Mouse (Mus musculus) intestine, embryonic 14.5 days (tissue): ENCODE measurements around the gene Timp1. TPM values are rescaled to one million over a fixed set of nuclear protein-coding genes. Genes with fewer than 3 reads are reported as not detected.

Experiments
- ATAC-seq: fragments of 200-750 bp; cut with Nextera tagmentation; replicated peaks from 2 replicates; pipeline ENCODE4 v1.8.0; 2017; ENCODE audit warnings: low read depth, moderate number of reproducible peaks, moderate TSS enrichment, moderate library complexity; ENCODE audit not compliant: low FRiP score, low TSS enrichment
- DNase-seq: peaks from one replicate; pipeline ENCODE4 v3.0.0-alpha.2; 2018; ENCODE audit warnings: low spot score
- H3K27ac ChIP-seq: fragments of 300-500 bp; sonication (generic); 2 replicates; pipeline ENCODE4 v1.5.1; 2014; ENCODE audit warnings: low read depth, mild to moderate bottlenecking, control low read depth
- H3K27me3 ChIP-seq: fragments of 300-500 bp; sonication (generic); replicated peaks from 2 replicates; pipeline ENCODE4 v1.6.1; 2014; ENCODE audit warnings: low read length, control low read depth; ENCODE audit not compliant: control insufficient read depth, insufficient read depth
- H3K36me3 ChIP-seq: fragments of 300-500 bp; sonication (generic); 2 replicates; pipeline ENCODE4 v1.6.1; 2014; ENCODE audit warnings: low read length, control low read depth; ENCODE audit not compliant: control insufficient read depth, insufficient read depth
- H3K4me1 ChIP-seq: fragments of 300-500 bp; sonication (generic); replicated peaks from 2 replicates; pipeline ENCODE4 v1.6.1; 2014; ENCODE audit warnings: low read length, control low read depth, mixed read lengths; ENCODE audit not compliant: control insufficient read depth, insufficient read depth
- H3K4me2 ChIP-seq: fragments of 300-500 bp; sonication (generic); 2 replicates; pipeline ENCODE4 v1.6.1; 2014; ENCODE audit warnings: low read length
- H3K4me3 ChIP-seq: fragments of 300-500 bp; sonication (generic); 2 replicates; pipeline ENCODE4 v1.5.1; 2014; ENCODE audit warnings: low read depth, low read length, control low read depth, mixed read lengths
- H3K9ac ChIP-seq: fragments of 300-500 bp; sonication (generic); 2 replicates; pipeline ENCODE4 v1.6.1; 2014; ENCODE audit warnings: mild to moderate bottlenecking, low read length
- H3K9me3 ChIP-seq: fragments of 300-500 bp; sonication (generic); 2 replicates; pipeline ENCODE4 v1.6.1; 2016; ENCODE audit warnings: low read length, control low read depth; ENCODE audit not compliant: control insufficient read depth
- WGBS: fragments of 180-500 bp; shearing (Covaris S2); extraction: QIAGEN DNeasy Blood & Tissue Kit; methylation state at CpG from one replicate; pipeline ENCODE4 v1.1.7; 2014; 5-methylcytosine and 5-hydroxymethylcytosine counted together
- microRNA-seq: library from miRNA; unstranded; fragments of <30 nt; microRNA quantifications from one replicate; pipeline ENCODE4, GENCODE M21; 2016
- polyA plus RNA-seq: library from polyadenylated mRNA; unstranded; fragments of >200 nt; fragmentation: Nextera tagmentation; extraction: Ambion mirVana; gene quantifications from 2 replicates; pipeline ENCODE4 v1.2.1, GENCODE M21; 2014

The Timp1 gene
- polyA plus RNA-seq, 1 experiment from 2014 or later, result 34.9 TPM

DNA sequence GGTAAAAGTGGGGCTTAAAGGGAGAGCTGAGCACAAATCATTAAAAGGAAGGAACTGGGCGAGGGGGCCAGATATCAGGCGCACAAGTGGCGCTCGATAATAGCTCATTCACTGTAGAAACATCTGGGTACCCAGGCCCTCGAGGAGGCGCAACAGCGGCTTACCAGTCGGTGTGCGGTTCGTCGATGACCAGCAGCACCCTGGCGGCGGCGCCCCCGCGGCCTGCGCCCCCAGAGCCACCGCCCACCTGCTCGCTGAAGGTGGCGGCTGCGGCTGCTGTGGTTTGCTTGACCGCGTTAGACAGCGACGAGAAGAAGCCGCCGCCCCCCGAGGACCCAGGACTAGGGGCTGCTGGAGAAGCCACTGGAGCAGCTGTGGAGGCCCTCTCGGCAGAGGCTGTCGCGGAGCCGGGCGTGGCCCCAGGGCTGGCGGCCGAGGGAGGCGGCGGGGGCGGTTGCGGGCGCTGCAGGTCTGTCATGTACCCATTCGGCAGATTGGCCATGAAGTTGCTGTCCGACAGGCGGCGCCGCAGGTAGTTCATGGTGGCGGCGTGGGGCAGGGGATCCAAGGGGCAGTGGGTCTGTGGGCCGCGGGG lies 50.4 kb downstream of the Timp1 start:
- H3K4me1 ChIP-seq, result no peaks in the 10 kb centered on the region
- 0 out of 2 replicates have a peak overlapping the region, but pooled peaks have one; percentile 16 for H3K9ac ChIP-seq
- H3K4me2 ChIP-seq, result peak overlapping the region; percentile 64
- 13% methylated on average over 31 of the region's 49 CpGs for WGBS
- H3K4me3 ChIP-seq, result peak overlapping the region; percentile 36
- ATAC-seq (peak; percentile 55; the same call in 1 of the 2 replicates), DNase-seq (no peak)
- no peaks in the 10 kb centered on the region for H3K36me3 ChIP-seq
- no peaks in the 10 kb centered on the region for H3K27me3 ChIP-seq
- H3K9me3 ChIP-seq, result no peaks in the 10 kb centered on the region
- H3K27ac ChIP-seq, result no peak overlapping the region

DNA sequence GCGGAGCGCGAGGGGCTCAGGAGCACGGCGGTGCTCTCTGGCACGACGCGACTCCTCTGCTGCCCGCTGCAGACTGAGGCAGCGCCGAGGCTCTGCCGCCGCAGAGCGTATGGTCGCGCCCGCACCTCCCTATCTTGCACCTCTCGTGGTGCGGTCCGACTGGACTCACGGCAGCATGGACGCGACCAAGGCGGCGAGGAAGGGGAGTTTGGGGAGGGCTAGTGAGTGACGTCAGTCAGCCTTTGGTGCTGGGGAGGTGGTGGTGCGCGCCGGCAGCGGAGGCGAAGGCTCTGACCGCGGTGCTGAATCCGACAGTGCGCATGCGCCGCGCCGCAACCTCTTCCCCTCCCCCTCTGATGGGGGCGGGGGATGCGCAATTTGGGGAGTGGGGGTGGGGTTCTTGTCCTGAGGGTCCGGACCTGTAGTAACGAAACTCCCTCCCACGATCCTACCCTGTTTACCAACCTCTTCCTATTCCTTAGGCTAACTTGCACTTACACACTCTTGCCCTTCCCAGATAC lies 50.9 kb downstream of the Timp1 start, which contains the start of gene Syn1:
Gene Syn1, minus strand, starts transcription at position 161 of the 521 bp plus-strand sequence.
- Histone ChIP-seq H3K27me3 (no peaks in the 10 kb centered on the region), H3K4me3 (peak within 1 kb of the TSS; percentile 36), H3K9ac (0 out of 2 replicates have a peak within 1 kb of the TSS, but pooled peaks have one; percentile 16), H3K4me1 (no peaks in the 10 kb centered on the region), H3K4me2 (peak within 1 kb of the TSS; percentile 64), H3K27ac (no peak within 1 kb of the TSS), H3K9me3 (no peaks in the 10 kb centered on the region), H3K36me3 (no peaks in the 10 kb centered on the region)
- DNase-seq (peak; percentile 78), ATAC-seq (peak; percentile 92)
- 22% methylated on average over 33 of the region's 44 CpGs for WGBS

DNA sequence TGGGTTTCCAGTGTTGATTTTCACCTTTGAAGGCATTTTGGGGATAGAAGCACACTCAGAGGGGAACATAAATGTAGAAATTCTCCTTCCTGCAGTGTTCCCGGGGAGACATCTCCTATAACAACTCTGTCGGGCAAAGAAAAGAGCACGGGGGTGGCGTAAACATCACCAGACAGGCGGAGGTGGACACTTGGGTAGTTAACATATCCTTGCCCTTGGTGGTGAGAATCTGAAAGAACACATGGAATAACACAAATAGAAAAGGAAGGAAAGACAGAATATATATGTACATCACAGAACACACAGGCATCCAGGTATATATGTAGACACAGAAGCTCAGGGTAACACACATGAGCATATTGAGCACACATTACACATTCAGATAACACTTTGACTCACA lies 51.4 kb downstream of the Timp1 start:
- WGBS, result 43% methylated on average over 5 of the region's 5 CpGs
- H3K4me3 ChIP-seq, result no peak overlapping the region
- no peak for ATAC-seq

DNA sequence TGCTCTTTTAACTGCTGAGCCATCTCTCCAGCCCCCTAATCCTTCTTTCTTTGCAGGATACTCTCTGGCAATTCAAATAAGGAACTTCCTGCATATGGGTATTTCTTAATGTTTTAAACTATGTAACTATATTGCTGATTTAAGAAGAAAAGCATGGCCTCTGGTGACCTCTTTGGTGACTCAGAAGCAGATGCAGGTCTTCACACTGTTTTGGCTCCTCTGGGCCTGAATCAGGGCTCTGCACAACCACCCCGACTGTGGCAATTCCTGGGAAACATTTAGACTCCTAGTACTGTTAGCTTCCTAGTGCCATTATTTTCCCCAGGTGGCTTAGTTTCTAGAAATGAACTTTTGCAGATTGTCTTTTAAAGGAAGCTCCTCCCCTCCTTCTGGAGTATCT lies 53.5 kb downstream of the Timp1 start:
- H3K4me3 ChIP-seq, result no peak overlapping the region
- H3K27ac ChIP-seq, result no peak overlapping the region
- no peak for ATAC-seq
- no peaks in the 10 kb centered on the region for H3K9me3 ChIP-seq
- no peak overlapping the region for H3K9ac ChIP-seq
- no peak for DNase-seq
- H3K36me3 ChIP-seq, result no peaks in the 10 kb centered on the region
- WGBS, result 83% methylated on average over 1 of the region's 1 CpGs
- H3K4me1 ChIP-seq, result no peaks in the 10 kb centered on the region
- no peaks in the 10 kb centered on the region for H3K27me3 ChIP-seq
- H3K4me2 ChIP-seq, result no peak overlapping the region

More for the DNA sequence above, 51.4 kb downstream of the Timp1 start:
- Histone ChIP-seq H3K36me3 (no peaks in the 10 kb centered on the region), H3K27ac (no peak overlapping the region), H3K4me2 (peak overlapping the region; percentile 64), H3K9ac (no peak overlapping the region), H3K27me3 (no peaks in the 10 kb centered on the region), H3K9me3 (no peaks in the 10 kb centered on the region), H3K4me1 (no peaks in the 10 kb centered on the region)
- DNase-seq, result no peak

Small RNAs within 50 kb of the gene (microRNA-seq; reads per million reads assigned to microRNA genes)
- not detected for gene Gm24824
- gene Mir5617, result 0.25 reads per million

Other genes with a start within 250 kb of the Timp1 start
- 189 and 191 TPM in 2 replicates for gene Uba1, start 211.8 kb upstream of the Timp1 start, polyA plus RNA-seq
- gene Cdk16, start 182.2 kb upstream of the Timp1 start, polyA plus RNA-seq, result 74.6 and 81.6 TPM in 2 replicates
- 36.9 and 41.6 TPM in 2 replicates for gene Usp11, start 166.3 kb upstream of the Timp1 start, polyA plus RNA-seq
- gene Araf, start 72.4 kb upstream of the Timp1 start, polyA plus RNA-seq, result 95.7 and 110 TPM in 2 replicates
- 2.0 and 2.7 TPM in 2 replicates for gene Syn1, start 50.8 kb downstream of the Timp1 start, polyA plus RNA-seq
- gene Cfp, start 61.4 kb downstream of the Timp1 start, polyA plus RNA-seq, result 4.2 and 6.0 TPM in 2 replicates
- 6.2 and 7.2 TPM in 2 replicates for gene Elk1, start 80.4 kb downstream of the Timp1 start, polyA plus RNA-seq
- gene Uxt, start 91.9 kb downstream of the Timp1 start, polyA plus RNA-seq, result 53.9 and 56.7 TPM in 2 replicates
- gene Zfp182, start 192.2 kb downstream of the Timp1 start, polyA plus RNA-seq, result 5.6 and 7.3 TPM in 2 replicates
- gene Spaca5, start 198.2 kb downstream of the Timp1 start, polyA plus RNA-seq, result not detected in 2 replicates
- 1.5 and 1.7 TPM in 2 replicates for gene Zfp300, start 219.4 kb downstream of the Timp1 start, polyA plus RNA-seq
- gene Ssxa1, start 245.7 kb downstream of the Timp1 start, polyA plus RNA-seq, result not detected in 2 replicates